Mouse (Mus musculus) erythroblast, embryonic 14.5 days (primary cell): ENCODE data around the gene Mllt6. TPM values are rescaled to one million over a fixed set of nuclear protein-coding genes. Genes with fewer than 3 reads are reported as not detected.

ENCODE experiments used
- H3K27me3 ChIP-seq: 2 replicates; pipeline ENCODE4 v1.6.1; 2012; ENCODE audit warnings: inconsistent platforms; ENCODE audit not compliant: control insufficient read depth
- H3K36me3 ChIP-seq: 2 replicates; pipeline ENCODE4 v1.6.1; 2012; ENCODE audit warnings: mild to moderate bottlenecking, inconsistent platforms; ENCODE audit not compliant: control insufficient read depth
- H3K4me1 ChIP-seq: 2 replicates; pipeline ENCODE4 v1.6.1; 2012; ENCODE audit warnings: inconsistent platforms; ENCODE audit not compliant: control insufficient read depth
- H3K4me3 ChIP-seq: replicated peaks from 2 replicates; pipeline ENCODE3; 2012; ENCODE audit warnings: moderate library complexity, mild to moderate bottlenecking, inconsistent platforms
- H3K9me3 ChIP-seq: 2 replicates; pipeline ENCODE4 v1.6.1; 2012; ENCODE audit warnings: low read length, inconsistent platforms, mixed read lengths; ENCODE audit not compliant: control insufficient read depth
- GATA1 ChIP-seq: IDR thresholded peaks from 2 replicates; pipeline ENCODE4 v1.6.1; 2012; ENCODE audit warnings: low read length, inconsistent platforms, mixed read lengths
- TAL1 ChIP-seq: IDR thresholded peaks from 3 replicates; pipeline ENCODE4 v1.6.1; 2012; ENCODE audit warnings: low read length, inconsistent platforms, mixed read lengths
- polyA plus RNA-seq: library from polyadenylated mRNA; stranded (reverse); fragments of >175 nt; gene quantifications from 2 replicates; pipeline ENCODE4 v1.2.3, GENCODE M21; 2012

Mllt6 gene
- polyA plus RNA-seq, 1 experiment: 0.05 TPM

DNA sequence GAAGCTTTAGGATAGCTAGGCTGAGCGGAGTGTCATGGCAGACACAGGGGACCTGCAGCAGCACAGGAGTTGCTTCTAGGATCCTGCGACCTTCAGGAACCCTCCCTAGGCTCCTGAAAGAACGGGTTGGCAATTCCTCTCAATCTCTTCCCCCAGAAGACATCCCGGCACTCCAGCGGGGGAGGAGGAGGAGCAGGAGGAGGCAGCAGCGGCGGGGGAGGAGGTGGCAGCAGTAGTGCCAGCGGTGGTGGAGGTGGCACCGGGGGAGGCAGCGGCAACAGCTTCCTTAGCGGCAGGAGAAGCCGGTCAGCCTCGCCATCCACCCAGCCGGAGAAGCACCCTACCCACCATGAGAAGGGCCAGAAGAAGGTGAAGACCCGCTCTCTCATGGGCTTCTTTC is 6.1 kb downstream of the Mllt6 start:
- TF ChIP-seq GATA1 (no peak), TAL1 (no peak)
- peaks cover 3% of the 10 kb centered on the region; the same call in 1 of the 2 replicates for H3K36me3 ChIP-seq
- H3K9me3 ChIP-seq: peaks cover 3% of the 10 kb centered on the region; the same call in 1 of the 2 replicates
- H3K4me1 ChIP-seq: peaks cover 3% of the 10 kb centered on the region; the same call in 1 of the 2 replicates
- peaks cover 36% of the 10 kb centered on the region for H3K27me3 ChIP-seq
- H3K4me3 ChIP-seq: no peak overlapping the region

DNA sequence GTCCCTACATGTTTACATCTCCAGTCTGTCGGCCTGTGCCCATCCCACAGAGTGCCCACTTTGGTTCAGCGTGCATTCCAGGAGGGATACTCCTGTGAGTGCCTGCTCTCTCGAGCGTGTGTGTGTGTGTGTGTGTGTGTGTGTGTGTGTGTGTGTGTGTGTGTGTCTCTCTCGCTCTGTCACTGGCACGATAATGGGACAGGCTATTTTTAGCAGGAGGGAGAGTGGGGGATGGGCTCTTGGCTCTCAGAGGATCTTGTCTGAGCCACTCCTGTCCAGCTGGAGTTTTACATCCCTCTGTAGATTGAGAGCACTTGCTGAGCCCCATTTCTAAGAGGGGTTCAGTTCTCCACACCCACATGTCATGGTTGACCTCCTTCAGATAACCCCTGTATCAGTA is 6.6 kb downstream of the Mllt6 start:
- Histone ChIP-seq H3K4me3 (no peak overlapping the region), H3K4me1 (peaks cover 3% of the 10 kb centered on the region; the same call in 1 of the 2 replicates), H3K27me3 (peaks cover 31% of the 10 kb centered on the region), H3K36me3 (peaks cover 3% of the 10 kb centered on the region; the same call in 1 of the 2 replicates), H3K9me3 (peaks cover 3% of the 10 kb centered on the region; the same call in 1 of the 2 replicates)
- TF ChIP-seq GATA1: no peak
- no peak for TF ChIP-seq TAL1

DNA sequence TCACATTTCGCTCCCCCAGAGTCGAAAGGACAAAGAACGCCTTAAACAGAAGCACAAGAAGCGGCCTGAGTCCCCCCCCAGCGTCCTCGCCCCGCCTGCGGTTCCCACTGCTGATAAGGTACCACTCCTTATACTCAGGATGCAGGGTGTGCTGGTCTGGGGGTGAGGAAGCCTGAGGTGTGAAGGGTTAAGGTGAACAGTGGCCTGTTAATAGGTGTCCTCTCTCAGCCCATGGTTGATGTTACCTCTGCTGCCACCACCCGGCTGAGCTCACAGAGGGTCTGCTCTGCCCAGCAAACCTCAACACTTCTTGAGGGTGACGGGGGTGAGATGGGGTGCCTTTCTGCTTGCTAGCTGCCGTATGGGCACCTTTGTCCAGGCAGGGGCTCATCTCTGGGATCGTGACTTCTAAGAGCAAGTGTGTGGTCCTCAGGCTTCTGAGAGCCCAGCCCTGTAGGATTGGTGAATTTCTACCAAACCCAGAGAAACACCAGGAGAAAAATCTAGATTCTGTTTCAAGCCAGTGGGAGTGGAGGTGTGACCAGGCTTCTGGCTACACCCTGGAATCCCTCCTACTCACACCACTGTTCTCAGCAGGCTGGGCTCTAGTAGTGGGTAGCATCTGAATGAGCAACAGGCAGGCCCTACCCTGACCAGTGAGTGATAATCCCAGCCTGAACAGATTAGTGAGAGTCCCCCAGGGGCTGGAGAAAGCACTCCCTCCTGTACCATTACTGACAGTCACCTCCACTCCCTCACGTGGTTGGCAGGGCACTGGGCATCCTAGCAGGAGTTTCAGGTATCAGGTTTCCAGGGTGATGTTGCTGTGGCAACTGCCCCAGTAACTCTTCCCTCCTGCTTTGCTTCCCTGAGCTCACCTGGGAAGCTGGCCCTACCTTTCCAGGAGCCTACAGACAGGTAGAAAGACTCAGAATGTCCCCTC is 7.3 kb downstream of the Mllt6 start:
- peaks cover 2% of the 10 kb centered on the region; the same call in 1 of the 2 replicates for H3K36me3 ChIP-seq
- TF ChIP-seq TAL1 (no peak), GATA1 (no peak)
- H3K4me1 ChIP-seq: peaks cover 3% of the 10 kb centered on the region; the same call in 1 of the 2 replicates
- H3K4me3 ChIP-seq: no peak overlapping the region
- H3K27me3 ChIP-seq: peaks cover 24% of the 10 kb centered on the region
- H3K9me3 ChIP-seq: peaks cover 2% of the 10 kb centered on the region; the same call in 1 of the 2 replicates

GRCm38 (mm10) chr11:97671177-97671527 is 7.9 kb downstream of the Mllt6 start:
- Histone ChIP-seq H3K4me3 (no peak overlapping the region), H3K36me3 (no peaks in the 10 kb centered on the region; the same call in 1 of the 2 replicates), H3K27me3 (peaks cover 18% of the 10 kb centered on the region), H3K4me1 (peaks cover 3% of the 10 kb centered on the region; the same call in 1 of the 2 replicates), H3K9me3 (no peaks in the 10 kb centered on the region)
- TF ChIP-seq TAL1: no peak
- no peak for TF ChIP-seq GATA1

GRCm38 (mm10) chr11:97673148-97673547 is 9.9 kb downstream of the Mllt6 start:
- Histone ChIP-seq H3K9me3 (no peaks in the 10 kb centered on the region), H3K4me1 (peaks cover 3% of the 10 kb centered on the region; the same call in 1 of the 2 replicates), H3K27me3 (peaks cover 10% of the 10 kb centered on the region; the same call in 1 of the 2 replicates), H3K4me3 (no peak overlapping the region), H3K36me3 (no peaks in the 10 kb centered on the region; the same call in 1 of the 2 replicates)
- TF ChIP-seq GATA1: no peak
- TF ChIP-seq TAL1: no peak

DNA sequence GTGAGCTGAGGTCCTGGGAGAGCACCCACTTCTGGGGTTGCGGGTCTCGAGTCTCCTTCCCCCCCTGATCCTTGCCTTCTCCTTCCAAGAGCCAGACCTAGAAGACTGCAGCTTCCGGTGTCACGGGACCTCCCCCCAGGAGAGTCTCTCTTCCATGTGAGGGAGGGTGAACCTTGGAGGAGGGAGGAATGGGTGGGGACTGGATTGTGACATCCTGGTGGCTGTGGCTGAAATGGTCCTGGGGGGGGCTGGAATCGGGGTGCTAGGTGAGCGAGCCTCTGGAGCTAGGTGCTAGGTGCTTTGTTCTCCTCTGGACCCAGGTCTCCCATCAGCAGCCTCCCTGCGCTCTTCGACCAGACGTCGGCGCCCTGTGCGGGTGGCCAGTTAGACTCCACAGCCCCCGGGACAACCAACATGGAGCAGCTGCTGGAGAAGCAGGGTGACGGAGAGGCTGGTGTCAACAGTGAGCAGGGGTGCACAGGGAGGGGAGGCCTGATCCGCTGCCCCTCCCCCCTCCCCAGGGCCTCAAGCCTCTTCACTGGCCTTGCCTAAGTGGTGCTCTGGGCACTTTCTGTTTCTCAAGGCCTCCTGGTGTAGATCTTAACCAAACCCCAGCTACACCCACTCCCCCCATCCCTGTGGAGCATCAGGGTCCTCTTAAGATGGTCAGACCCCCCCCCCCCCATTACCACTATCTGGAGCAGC is 13.0 kb downstream of the Mllt6 start:
- H3K36me3 ChIP-seq: no peaks in the 10 kb centered on the region; the same call in 1 of the 2 replicates
- H3K4me3 ChIP-seq: no peak overlapping the region

DNA sequence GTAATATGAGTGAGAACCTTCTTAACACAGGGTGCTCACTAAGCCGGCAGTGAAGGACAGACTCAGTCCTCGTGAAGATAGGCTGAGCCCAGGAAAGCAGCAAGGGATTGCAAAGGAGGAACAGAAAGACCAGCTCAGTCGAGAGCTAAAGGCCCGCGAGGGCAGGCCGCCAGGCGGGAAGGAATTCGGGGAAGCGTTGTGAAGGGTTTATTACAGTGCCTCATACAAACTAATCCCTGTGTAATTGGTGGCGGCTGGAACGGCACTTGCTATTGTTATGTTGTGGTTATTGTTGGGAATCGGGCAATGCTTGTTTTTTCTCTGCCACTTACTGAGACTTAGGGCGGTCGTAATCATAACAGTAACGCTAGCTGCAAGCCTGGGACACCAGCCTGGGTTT is 14.2 kb downstream of the Mllt6 start:
- H3K4me1 ChIP-seq: no peaks in the 10 kb centered on the region
- no peaks in the 10 kb centered on the region for H3K27me3 ChIP-seq
- no peaks in the 10 kb centered on the region; the same call in 1 of the 2 replicates for H3K36me3 ChIP-seq
- H3K4me3 ChIP-seq: no peak overlapping the region
- TF ChIP-seq TAL1 (no peak), GATA1 (no peak)
- no peaks in the 10 kb centered on the region for H3K9me3 ChIP-seq

More for the DNA sequence above, 13.0 kb downstream of the Mllt6 start:
- no peaks in the 10 kb centered on the region for H3K27me3 ChIP-seq
- no peaks in the 10 kb centered on the region for H3K4me1 ChIP-seq
- TF ChIP-seq GATA1 (no peak), TAL1 (no peak)
- no peaks in the 10 kb centered on the region for H3K9me3 ChIP-seq

GRCm38 (mm10) chr11:97677842-97678241 is 14.6 kb downstream of the Mllt6 start:
- H3K9me3 ChIP-seq: no peaks in the 10 kb centered on the region
- H3K4me1 ChIP-seq: no peaks in the 10 kb centered on the region
- no peaks in the 10 kb centered on the region for H3K27me3 ChIP-seq
- no peaks in the 10 kb centered on the region; the same call in 1 of the 2 replicates for H3K36me3 ChIP-seq
- TF ChIP-seq TAL1 (no peak), GATA1 (no peak)
- no peak overlapping the region for H3K4me3 ChIP-seq

DNA sequence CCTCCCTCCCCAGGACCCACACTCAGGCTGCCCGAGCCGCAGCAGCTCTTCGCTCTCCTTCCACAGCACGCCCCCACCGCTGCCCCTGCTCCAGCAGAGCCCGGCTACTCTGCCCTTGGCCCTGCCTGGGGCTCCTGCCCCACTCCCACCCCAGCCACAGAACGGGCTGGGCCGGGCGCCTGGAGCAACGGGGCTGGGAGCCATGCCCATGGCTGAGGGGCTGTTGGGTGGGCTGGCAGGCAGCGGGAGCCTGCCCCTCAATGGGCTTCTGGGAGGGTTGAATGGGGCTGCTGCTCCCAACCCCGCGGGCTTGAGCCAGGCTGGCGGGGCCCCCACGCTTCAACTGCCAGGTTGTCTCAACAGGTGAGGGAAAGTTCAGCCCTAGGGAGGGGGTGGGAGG is 15.1 kb downstream of the Mllt6 start:
- H3K27me3 ChIP-seq: no peaks in the 10 kb centered on the region
- H3K9me3 ChIP-seq: no peaks in the 10 kb centered on the region
- TF ChIP-seq TAL1 (no peak), GATA1 (no peak)
- no peaks in the 10 kb centered on the region; the same call in 1 of the 2 replicates for H3K36me3 ChIP-seq
- no peak overlapping the region for H3K4me3 ChIP-seq
- H3K4me1 ChIP-seq: no peaks in the 10 kb centered on the region
